Mouse (Mus musculus) embryonic fibroblast, embryonic 13.5 days (primary cell): ENCODE results near the gene Plekhg5.

Source experiments
- CTCF ChIP-seq: IDR thresholded peaks from 2 replicates; pipeline ENCODE4 v1.5.1; 2011; ENCODE audit warnings: mild to moderate bottlenecking, control low read depth, low read length, moderate library complexity, borderline replicate concordance; ENCODE audit not compliant: insufficient read depth
- POLR2A ChIP-seq: IDR thresholded peaks from 2 replicates; pipeline ENCODE4 v1.6.1; 2011; ENCODE audit warnings: low read depth, mild to moderate bottlenecking, control low read depth, low read length, moderate library complexity

DNA sequence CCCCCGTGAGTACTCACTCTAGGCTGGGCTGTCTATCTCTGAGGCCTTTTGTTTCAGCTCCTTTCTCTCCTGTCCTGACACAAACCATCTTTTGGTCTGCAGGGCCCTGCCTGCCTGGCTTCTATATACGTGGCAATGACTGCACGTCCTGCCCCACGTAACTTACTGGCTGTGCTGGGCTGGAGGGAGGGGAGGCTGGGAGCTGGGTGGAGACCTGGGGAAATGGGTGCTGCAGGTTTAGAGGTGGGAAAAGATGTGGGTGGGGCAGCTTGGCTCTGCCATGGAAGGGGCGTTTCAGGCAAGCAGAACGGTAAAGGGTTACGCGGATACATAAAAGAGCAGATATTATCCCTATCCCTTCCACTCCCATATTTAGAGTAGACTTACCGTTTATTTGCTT, 45.2 kb downstream of the Plekhg5 start:
- TF ChIP-seq CTCF (no peak), POLR2A (no peak)
